Mouse (Mus musculus) CD4-positive naive resting alpha-beta T cell, adult 57 days (primary cell): ENCODE measurements around the gene Zfp692. TPM values are rescaled to one million over a fixed set of nuclear protein-coding genes. Genes with fewer than 3 reads are reported as not detected.

Source experiments
- total RNA-seq: library from RNA; stranded (reverse); gene quantifications from one replicate; pipeline ENCODE4 v1.2.4, GENCODE M21; 2023

Zfp692 gene
- 33.3 TPM for total RNA-seq

GRCm38 (mm10) chr11:58306860-58307308 is at the start of gene Zfp692:
TSS of gene Zfp692 (plus strand) at chr11:58307069.

GRCm38 (mm10) chr11:58274572-58274971 is 32.3 kb upstream of the Zfp692 start, which contains the start of gene 4930438A08Rik:
TSS of gene 4930438A08Rik (plus strand) at chr11:58274799.

GRCm38 (mm10) chr11:58330276-58331148 is 23.6 kb downstream of the Zfp692 start, which contains the start of the genes Zfp672 and Sh3bp5l:
TSS of gene Zfp672 (minus strand) at chr11:58330339.
TSS of gene Sh3bp5l (plus strand) at chr11:58330724.

Other genes with a start within 250 kb of the Zfp692 start
- gene Gm12248, start 213.9 kb upstream of the Zfp692 start, total RNA-seq: not detected
- gene Cnot8, start 202.9 kb upstream of the Zfp692 start, total RNA-seq: 43.9 TPM
- 25.9 TPM for gene Gemin5, start 138.5 kb upstream of the Zfp692 start, total RNA-seq
- 26.0 TPM for gene Mrpl22, start 135.4 kb upstream of the Zfp692 start, total RNA-seq
- 94.7 TPM for gene Igtp, start 107.5 kb upstream of the Zfp692 start, total RNA-seq
- 17.2 TPM for gene Irgm2, start 107.5 kb upstream of the Zfp692 start, total RNA-seq
- not detected for gene 4930438A08Rik, start 32.3 kb upstream of the Zfp692 start, total RNA-seq
- gene Zfp672, start 23.3 kb downstream of the Zfp692 start, total RNA-seq: 40.5 TPM
- gene Sh3bp5l, start 23.7 kb downstream of the Zfp692 start, total RNA-seq: 21.3 TPM
- gene Lypd8, start 72.0 kb downstream of the Zfp692 start, total RNA-seq: not detected
- gene 1810065E05Rik, start 114.0 kb downstream of the Zfp692 start, total RNA-seq: not detected
- gene Gm12253, start 125.5 kb downstream of the Zfp692 start, total RNA-seq: not detected
- gene Lypd9, start 145.9 kb downstream of the Zfp692 start, total RNA-seq: not detected
- gene Olfr30, start 155.2 kb downstream of the Zfp692 start, total RNA-seq: not detected
- not detected for gene Olfr332, start 185.5 kb downstream of the Zfp692 start, total RNA-seq
- not detected for gene Olfr331, start 195.5 kb downstream of the Zfp692 start, total RNA-seq
- not detected for gene Olfr330, start 227.8 kb downstream of the Zfp692 start, total RNA-seq
- not detected for gene Olfr329-ps, start 239.4 kb downstream of the Zfp692 start, total RNA-seq
- gene Olfr328, start 248.6 kb downstream of the Zfp692 start, total RNA-seq: 0.53 TPM